Mouse (Mus musculus): ENCODE results near the gene Ctsg. TPM values are rescaled to one million over a fixed set of nuclear protein-coding genes. Genes with fewer than 3 reads are reported as not detected.
"Not testable (repeated sequence)": the region's sequence is repeated elsewhere in the genome, so short reads cannot be mapped to it uniquely, and the experiment has no call there.

Ctsg gene
- 0.35 TPM in 1 of 2 replicates, not detected in the other for polyA plus RNA-seq (2015; fragmentation: Nextera tagmentation; extraction: Ambion mirVana)

DNA sequence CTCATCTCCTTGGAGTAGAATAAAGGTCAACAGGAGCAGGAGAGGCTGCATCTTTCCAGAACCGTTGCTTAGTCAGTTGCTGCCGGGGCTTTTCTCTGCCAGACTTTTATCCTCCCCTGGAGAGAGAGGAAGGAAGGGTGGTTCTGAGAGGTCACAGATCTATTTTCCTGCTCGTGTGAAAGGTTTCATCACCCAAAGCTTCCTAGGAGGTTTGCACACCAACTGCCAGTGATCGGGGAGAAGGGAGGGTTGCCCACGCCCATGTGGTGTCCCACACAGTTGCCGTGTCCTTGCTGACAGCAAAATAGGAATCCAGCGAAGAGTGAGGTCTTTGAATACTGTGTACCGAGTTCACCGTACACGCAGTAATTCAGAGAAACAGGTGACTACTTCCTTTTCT lies at the start of gene Ctsg:
Gene Ctsg, minus strand, starts transcription at position 189 of the 400 bp plus-strand sequence.
- Histone ChIP-seq H3K4me2 (ENCODE audit: low read depth, low read length) (no peak within 1 kb of the TSS), H3K4me3 (ENCODE audit: low read length) (no peak within 1 kb of the TSS), H3K27ac (ENCODE audit: low read length) (no peak within 1 kb of the TSS), H3K36me3 (ENCODE audit: control insufficient read depth, insufficient read depth, low read length) (no peaks in the 10 kb centered on the region), H3K27me3 (ENCODE audit: control insufficient read depth, insufficient read depth, low read depth, low read length) (no peaks in the 10 kb centered on the region), H3K9ac (ENCODE audit: low read length) (no peak within 1 kb of the TSS), H3K4me1 (replicated peaks; ENCODE audit: control insufficient read depth, insufficient read depth, low read length) (no peaks in the 10 kb centered on the region), H3K9me3 (ENCODE audit: control insufficient read depth, low read length) (no peaks in the 10 kb centered on the region)
- 64% methylated on average over 10 of the region's 10 CpGs for WGBS
- ATAC-seq (ENCODE audit: low read depth), result no peak

GRCm38 (mm10) chr14:56133675-56134074 lies 31.3 kb upstream of the Ctsg start:
- not testable (repeated sequence) for H3K9ac ChIP-seq (ENCODE audit: low read length); H3K4me2 ChIP-seq (ENCODE audit: low read depth, low read length); H3K9me3 ChIP-seq (ENCODE audit: control insufficient read depth, low read length); H3K4me1 ChIP-seq (replicated peaks; ENCODE audit: control insufficient read depth, insufficient read depth, low read length); H3K27ac ChIP-seq (ENCODE audit: low read length); ATAC-seq (ENCODE audit: low read depth); H3K36me3 ChIP-seq (ENCODE audit: control insufficient read depth, insufficient read depth, low read length); H3K27me3 ChIP-seq (ENCODE audit: control insufficient read depth, insufficient read depth, low read depth, low read length); H3K4me3 ChIP-seq (ENCODE audit: low read length)
- WGBS, result 69% methylated on average over 1 of the region's 1 CpGs

GRCm38 (mm10) chr14:56132508-56132907 lies 30.1 kb upstream of the Ctsg start, which contains the start of gene Gzmd:
Gzmd (minus strand) TSS chr14:56132608.
- not testable (repeated sequence) for H3K4me3 ChIP-seq (ENCODE audit: low read length); H3K9me3 ChIP-seq (ENCODE audit: control insufficient read depth, low read length); H3K9ac ChIP-seq (ENCODE audit: low read length); H3K4me2 ChIP-seq (ENCODE audit: low read depth, low read length); H3K27me3 ChIP-seq (ENCODE audit: control insufficient read depth, insufficient read depth, low read depth, low read length); H3K27ac ChIP-seq (ENCODE audit: low read length); H3K4me1 ChIP-seq (replicated peaks; ENCODE audit: control insufficient read depth, insufficient read depth, low read length); ATAC-seq (ENCODE audit: low read depth); H3K36me3 ChIP-seq (ENCODE audit: control insufficient read depth, insufficient read depth, low read length)
- WGBS, result 67% methylated on average over 2 of the region's 2 CpGs

DNA sequence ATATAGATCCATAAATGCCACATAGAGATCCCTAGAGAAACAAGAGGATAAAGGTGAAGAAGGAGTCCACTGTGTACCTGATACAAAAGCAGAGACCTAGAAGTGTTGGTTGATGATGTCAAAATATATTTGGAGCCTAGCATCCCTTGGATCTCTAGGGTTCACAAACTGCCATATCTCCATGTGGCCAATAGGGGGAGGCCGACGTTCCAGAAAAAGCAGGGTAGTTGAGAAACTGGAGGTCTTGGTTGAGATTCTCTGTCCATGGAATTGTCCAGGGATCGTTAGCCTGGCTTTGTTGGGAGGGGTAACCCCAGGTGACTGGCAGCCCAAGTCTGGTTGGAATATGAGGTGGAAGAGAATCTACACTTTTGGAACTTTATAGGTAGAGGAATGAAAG lies 26.0 kb upstream of the Ctsg start:
- Histone ChIP-seq H3K36me3 (ENCODE audit: control insufficient read depth, insufficient read depth, low read length) (no peaks in the 10 kb centered on the region), H3K9me3 (ENCODE audit: control insufficient read depth, low read length) (no peaks in the 10 kb centered on the region), H3K4me2 (ENCODE audit: low read depth, low read length) (no peak overlapping the region), H3K9ac (ENCODE audit: low read length) (no peak overlapping the region), H3K4me3 (ENCODE audit: low read length) (no peak overlapping the region), H3K4me1 (replicated peaks; ENCODE audit: control insufficient read depth, insufficient read depth, low read length) (no peaks in the 10 kb centered on the region), H3K27me3 (ENCODE audit: control insufficient read depth, insufficient read depth, low read depth, low read length) (no peaks in the 10 kb centered on the region), H3K27ac (ENCODE audit: low read length) (no peak overlapping the region)
- no peak for ATAC-seq (ENCODE audit: low read depth)
- WGBS, result 42% methylated on average over 3 of the region's 3 CpGs

GRCm38 (mm10) chr14:56123516-56123915 lies 21.1 kb upstream of the Ctsg start:
- no peaks in the 10 kb centered on the region for H3K27me3 ChIP-seq (ENCODE audit: control insufficient read depth, insufficient read depth, low read depth, low read length)
- WGBS, result 80% methylated on average over 3 of the region's 3 CpGs
- H3K27ac ChIP-seq (ENCODE audit: low read length), result no peak overlapping the region

GRCm38 (mm10) chr14:56120525-56120924 lies 18.2 kb upstream of the Ctsg start, which contains the start of gene Gzme:
Gzme (minus strand) TSS chr14:56120625.
- H3K9ac ChIP-seq (ENCODE audit: low read length), result no peak within 1 kb of the TSS
- H3K9me3 ChIP-seq (ENCODE audit: control insufficient read depth, low read length), result no peaks in the 10 kb centered on the region
- no peak within 1 kb of the TSS for H3K4me3 ChIP-seq (ENCODE audit: low read length)
- H3K36me3 ChIP-seq (ENCODE audit: control insufficient read depth, insufficient read depth, low read length), result no peaks in the 10 kb centered on the region
- no peaks in the 10 kb centered on the region for H3K4me1 ChIP-seq (replicated peaks; ENCODE audit: control insufficient read depth, insufficient read depth, low read length)
- no peak within 1 kb of the TSS for H3K27ac ChIP-seq (ENCODE audit: low read length)
- H3K27me3 ChIP-seq (ENCODE audit: control insufficient read depth, insufficient read depth, low read depth, low read length), result no peaks in the 10 kb centered on the region
- H3K4me2 ChIP-seq (ENCODE audit: low read depth, low read length), result no peak within 1 kb of the TSS
- ATAC-seq (ENCODE audit: low read depth), result no peak

More at GRCm38 (mm10) chr14:56123516-56123915, 21.1 kb upstream of the Ctsg start:
- no peaks in the 10 kb centered on the region for H3K9me3 ChIP-seq (ENCODE audit: control insufficient read depth, low read length)
- no peaks in the 10 kb centered on the region for H3K4me1 ChIP-seq (replicated peaks; ENCODE audit: control insufficient read depth, insufficient read depth, low read length)
- no peaks in the 10 kb centered on the region for H3K36me3 ChIP-seq (ENCODE audit: control insufficient read depth, insufficient read depth, low read length)
- ATAC-seq (ENCODE audit: low read depth), result no peak
- no peak overlapping the region for H3K4me3 ChIP-seq (ENCODE audit: low read length)
- H3K4me2 ChIP-seq (ENCODE audit: low read depth, low read length), result no peak overlapping the region
- H3K9ac ChIP-seq (ENCODE audit: low read length), result no peak overlapping the region

GRCm38 (mm10) chr14:56115531-56116310 lies 13.3 kb upstream of the Ctsg start:
- not testable (repeated sequence) for H3K9ac ChIP-seq (ENCODE audit: low read length); H3K36me3 ChIP-seq (ENCODE audit: control insufficient read depth, insufficient read depth, low read length); H3K9me3 ChIP-seq (ENCODE audit: control insufficient read depth, low read length); H3K4me3 ChIP-seq (ENCODE audit: low read length); H3K27ac ChIP-seq (ENCODE audit: low read length); H3K4me2 ChIP-seq (ENCODE audit: low read depth, low read length); H3K27me3 ChIP-seq (ENCODE audit: control insufficient read depth, insufficient read depth, low read depth, low read length); ATAC-seq (ENCODE audit: low read depth); H3K4me1 ChIP-seq (replicated peaks; ENCODE audit: control insufficient read depth, insufficient read depth, low read length)
- 90% methylated on average over 33 of the region's 33 CpGs for WGBS

GRCm38 (mm10) chr14:56105447-56106180 lies 3.2 kb upstream of the Ctsg start:
- WGBS, result 77% methylated on average over 13 of the region's 13 CpGs
- no peak overlapping the region for H3K4me2 ChIP-seq (ENCODE audit: low read depth, low read length)
- H3K9me3 ChIP-seq (ENCODE audit: control insufficient read depth, low read length), result no peaks in the 10 kb centered on the region
- no peak overlapping the region for H3K4me3 ChIP-seq (ENCODE audit: low read length)
- H3K36me3 ChIP-seq (ENCODE audit: control insufficient read depth, insufficient read depth, low read length), result no peaks in the 10 kb centered on the region
- H3K27ac ChIP-seq (ENCODE audit: low read length), result no peak overlapping the region
- H3K4me1 ChIP-seq (replicated peaks; ENCODE audit: control insufficient read depth, insufficient read depth, low read length), result no peaks in the 10 kb centered on the region
- ATAC-seq (ENCODE audit: low read depth), result no peak
- no peaks in the 10 kb centered on the region for H3K27me3 ChIP-seq (ENCODE audit: control insufficient read depth, insufficient read depth, low read depth, low read length)
- no peak overlapping the region for H3K9ac ChIP-seq (ENCODE audit: low read length)

GRCm38 (mm10) chr14:56105016-56105415 lies 2.6 kb upstream of the Ctsg start:
- no peak for ATAC-seq (ENCODE audit: low read depth)
- Histone ChIP-seq H3K4me3 (ENCODE audit: low read length) (no peak overlapping the region), H3K36me3 (ENCODE audit: control insufficient read depth, insufficient read depth, low read length) (no peaks in the 10 kb centered on the region), H3K27ac (ENCODE audit: low read length) (no peak overlapping the region), H3K9me3 (ENCODE audit: control insufficient read depth, low read length) (no peaks in the 10 kb centered on the region), H3K9ac (ENCODE audit: low read length) (no peak overlapping the region), H3K4me2 (ENCODE audit: low read depth, low read length) (no peak overlapping the region), H3K27me3 (ENCODE audit: control insufficient read depth, insufficient read depth, low read depth, low read length) (no peaks in the 10 kb centered on the region), H3K4me1 (replicated peaks; ENCODE audit: control insufficient read depth, insufficient read depth, low read length) (no peaks in the 10 kb centered on the region)
- 78% methylated on average over 5 of the region's 5 CpGs for WGBS

Measured in lung, embryonic 16.5 days (tissue).